Mouse (Mus musculus): ENCODE results near the gene Ajuba.
A peak's percentile ranks its signal among the peaks of the same experiment; 100 is the strongest.

Ajuba gene

GRCm38 (mm10) chr14:54591056-54591455 lies 13.7 kb upstream of the Ajuba start:
- no peak for DNase-seq

GRCm38 (mm10) chr14:54583681-54584338 lies 6.5 kb upstream of the Ajuba start:
- peak in 1 of 2 experiments; percentile 41 for DNase-seq

DNA sequence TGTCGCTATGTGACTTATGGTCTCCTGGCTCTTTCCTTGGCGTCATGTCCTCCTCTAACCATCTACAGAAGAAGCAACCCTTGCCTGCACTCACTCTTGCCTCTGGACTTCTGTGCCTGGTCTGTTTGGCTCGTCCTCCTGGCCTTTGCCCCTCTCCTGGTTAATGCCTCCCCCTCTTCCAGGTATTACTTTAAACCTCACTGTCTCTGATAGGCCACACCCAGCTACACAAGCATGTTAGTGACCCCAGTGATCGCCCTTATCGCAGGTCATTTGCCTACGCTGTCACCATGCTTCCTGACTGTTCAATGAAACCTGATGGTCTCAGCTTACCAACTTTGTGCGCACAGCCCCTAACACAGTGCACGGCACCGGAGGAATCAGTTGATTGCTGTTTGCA lies 5.2 kb upstream of the Ajuba start:
- no peak for DNase-seq

- no peak for DNase-seq
Measured at GRCm38 (mm10) chr14:54579638-54580037, 2.3 kb upstream of the Ajuba start.

GRCm38 (mm10) chr14:54578063-54578462 lies 705 bp upstream of the Ajuba start:
- peak in 1 of 2 experiments; percentile 30 for DNase-seq

DNA sequence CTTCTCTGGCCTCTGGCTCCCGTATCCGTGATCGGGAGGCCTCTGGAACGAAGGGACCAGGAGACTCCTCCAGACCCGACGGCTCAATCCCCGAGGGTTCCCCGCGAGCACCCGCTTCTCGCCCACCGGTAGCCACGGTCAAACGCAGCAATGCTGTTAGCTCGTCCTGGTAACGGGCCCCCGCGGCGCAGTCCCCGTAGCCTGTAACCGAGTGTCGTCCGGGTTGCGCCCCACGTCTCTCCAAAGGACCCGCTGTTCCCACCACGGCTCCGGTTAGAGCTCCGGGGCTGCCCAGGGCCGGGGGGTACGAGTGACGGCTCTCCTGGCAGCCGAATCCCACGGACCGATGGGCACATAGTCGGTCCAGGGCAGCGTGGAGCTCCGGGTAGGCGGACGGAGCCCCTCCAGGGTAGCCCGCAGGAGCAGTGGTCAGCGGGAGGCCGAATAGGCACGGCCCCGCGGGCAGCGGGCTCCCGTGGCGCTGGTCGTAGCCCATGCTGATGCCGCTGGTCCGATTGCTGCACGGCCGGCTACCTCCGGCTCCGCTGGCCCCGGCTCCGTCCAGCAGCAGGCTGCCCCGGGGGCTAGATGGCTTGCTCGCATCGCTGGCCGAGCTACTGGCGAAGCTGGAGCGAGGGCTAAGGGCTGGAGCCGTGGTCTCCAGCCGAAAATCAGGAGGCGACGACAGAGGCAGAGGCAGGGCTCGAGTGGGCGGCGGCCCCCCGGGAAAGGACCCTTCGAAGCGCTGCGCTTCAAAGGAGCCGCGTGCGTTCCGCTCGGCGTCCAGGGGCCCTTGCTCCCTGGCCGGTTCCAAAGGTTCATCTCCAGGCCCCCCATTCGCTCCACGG lies 893 bp downstream of the Ajuba start:
- peak in 1 of 2 experiments; percentile 20 for DNase-seq

- DNase-seq: no peak
Measured at GRCm38 (mm10) chr14:54575631-54576030, 1.7 kb downstream of the Ajuba start.

DNA sequence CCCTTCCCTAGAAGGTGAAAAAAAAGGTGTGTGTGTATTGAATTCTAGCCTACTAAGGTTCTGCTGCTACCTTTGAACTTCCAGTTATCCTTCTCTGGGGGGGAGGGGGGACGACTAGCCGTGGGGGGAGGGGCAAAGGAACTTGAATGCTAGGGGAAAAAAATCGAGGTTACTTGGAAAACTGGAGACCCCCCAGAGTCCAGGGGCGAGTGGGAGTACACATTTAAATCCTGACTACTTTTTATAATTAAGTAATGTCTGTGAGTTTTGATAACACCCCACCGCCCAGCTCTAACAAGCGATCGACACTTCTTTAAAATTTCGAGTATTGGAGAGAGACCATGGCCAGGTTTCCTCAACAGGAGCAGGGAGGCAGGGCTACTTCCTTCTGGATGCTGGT lies 2.3 kb downstream of the Ajuba start:
- no peak for DNase-seq

- DNase-seq: no peak
Measured at GRCm38 (mm10) chr14:54574253-54574652, 3.1 kb downstream of the Ajuba start.

DNA sequence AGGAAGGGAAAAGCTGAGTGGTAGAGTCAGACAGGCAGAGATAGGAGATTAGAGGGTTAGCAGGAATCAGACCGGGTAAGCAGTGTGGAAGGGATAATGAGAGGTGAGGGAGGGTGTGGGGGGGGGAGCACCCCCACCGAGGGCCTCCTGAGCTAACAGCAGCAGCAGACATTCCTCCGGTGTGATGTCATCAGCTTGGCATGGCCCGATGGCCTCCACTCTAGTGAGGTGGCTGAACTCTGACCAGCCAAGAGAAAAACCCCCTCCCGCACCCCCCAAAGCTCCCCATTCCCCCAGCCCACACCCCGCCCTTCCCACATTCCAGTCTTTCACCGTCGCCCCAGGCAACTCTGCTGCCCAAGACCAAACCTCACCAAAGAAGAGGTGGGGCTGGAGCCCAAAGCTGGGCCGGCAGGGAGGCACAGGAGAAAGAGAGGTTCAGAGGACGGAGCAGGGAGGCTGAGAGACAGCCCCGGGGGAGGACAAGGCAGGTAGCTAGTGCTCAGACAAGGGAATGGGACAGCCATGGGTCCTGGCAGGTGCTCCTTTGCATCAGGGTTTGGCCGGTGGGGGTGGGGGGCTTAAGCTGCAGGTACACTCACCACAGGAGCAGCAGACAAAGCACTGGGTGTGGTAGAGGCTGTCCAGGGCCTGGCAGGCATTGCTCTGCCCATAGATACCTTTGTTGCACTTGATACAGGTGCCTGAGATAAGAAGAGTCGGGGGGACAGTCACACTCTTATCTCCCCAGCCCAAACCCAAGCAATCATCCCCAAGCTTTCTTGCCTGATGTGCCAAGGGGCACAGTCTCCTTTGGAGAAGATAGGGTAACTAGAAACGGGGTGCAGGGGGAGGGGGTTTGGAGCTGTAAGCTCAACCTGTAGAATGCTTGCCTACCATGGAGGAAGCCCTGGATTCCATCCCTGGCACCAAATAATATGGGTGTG lies 4.3 kb downstream of the Ajuba start:
- no peak for DNase-seq

GRCm38 (mm10) chr14:54572122-54572521 lies 5.2 kb downstream of the Ajuba start:
- no peak for DNase-seq

- no peak for DNase-seq
Measured at GRCm38 (mm10) chr14:54569451-54570392, 7.6 kb downstream of the Ajuba start.

DNA sequence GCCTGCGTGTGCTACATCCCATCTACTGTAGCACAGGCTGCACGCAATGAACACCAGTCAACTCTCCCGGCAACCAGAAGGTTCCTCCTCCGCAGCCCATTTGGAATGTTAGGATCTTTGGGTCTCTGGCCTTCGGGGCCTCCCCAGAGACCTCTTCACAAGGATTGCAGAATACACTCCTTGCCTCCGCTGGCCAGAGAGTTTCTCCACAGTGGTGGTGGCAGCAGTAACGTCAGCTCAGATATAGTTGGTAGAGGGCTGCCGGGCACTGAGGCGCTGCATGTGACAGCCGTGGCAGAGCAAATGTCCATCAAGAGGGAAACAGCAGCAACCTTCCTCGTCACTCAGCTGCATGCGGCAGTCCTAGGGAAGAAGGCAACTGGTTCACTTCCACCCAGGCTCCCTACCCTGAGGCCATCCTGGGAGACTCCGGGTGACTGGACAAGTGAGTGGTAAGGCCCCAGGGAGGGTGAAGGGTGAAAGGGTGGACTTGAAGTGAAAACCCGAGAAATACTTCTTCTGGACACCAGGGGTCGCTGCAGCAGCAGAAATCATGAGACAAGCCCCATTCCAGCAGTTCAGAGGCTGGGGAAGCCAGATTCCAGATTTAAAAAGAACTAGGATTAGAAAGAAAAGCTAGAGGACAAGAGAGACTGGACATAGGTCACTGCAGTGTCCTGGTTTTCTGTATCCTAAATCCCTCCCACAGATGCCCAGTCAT lies 8.5 kb downstream of the Ajuba start:
- DNase-seq: peak; percentile 26 to 61

DNA sequence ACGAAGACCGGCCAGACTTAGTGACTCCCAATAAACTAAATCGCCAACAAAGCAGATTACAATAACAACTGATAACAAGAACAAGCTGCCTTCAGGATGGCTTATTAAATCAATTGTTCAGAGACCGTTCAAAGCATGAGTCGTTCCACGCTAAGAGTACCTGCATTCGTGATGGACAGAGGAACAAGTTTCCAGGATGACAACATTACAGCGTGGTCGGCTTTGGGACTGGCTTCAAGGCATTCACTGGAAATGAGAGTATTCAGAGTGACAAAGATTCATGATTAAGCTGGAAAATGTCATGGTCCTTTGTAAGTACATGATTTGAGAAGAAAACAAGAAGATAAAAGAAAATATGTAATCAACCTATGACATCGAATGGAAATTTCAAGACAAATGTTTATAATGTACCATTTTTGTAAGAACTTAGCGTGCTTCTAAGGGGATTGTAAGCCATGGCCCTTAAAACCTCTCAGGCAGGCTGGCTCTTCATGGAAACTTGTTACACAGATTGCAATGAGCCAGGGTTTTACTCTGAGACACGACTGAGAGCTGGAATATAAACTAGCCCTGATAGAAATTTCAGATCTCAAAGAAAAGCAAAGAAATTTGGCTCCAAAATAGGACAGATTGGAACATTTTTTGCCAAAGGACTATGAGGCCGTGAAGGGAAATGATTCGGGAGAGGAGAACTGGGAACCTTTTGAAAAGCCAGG lies 16.7 kb downstream of the Ajuba start:
- DNase-seq: no peak

DNA sequence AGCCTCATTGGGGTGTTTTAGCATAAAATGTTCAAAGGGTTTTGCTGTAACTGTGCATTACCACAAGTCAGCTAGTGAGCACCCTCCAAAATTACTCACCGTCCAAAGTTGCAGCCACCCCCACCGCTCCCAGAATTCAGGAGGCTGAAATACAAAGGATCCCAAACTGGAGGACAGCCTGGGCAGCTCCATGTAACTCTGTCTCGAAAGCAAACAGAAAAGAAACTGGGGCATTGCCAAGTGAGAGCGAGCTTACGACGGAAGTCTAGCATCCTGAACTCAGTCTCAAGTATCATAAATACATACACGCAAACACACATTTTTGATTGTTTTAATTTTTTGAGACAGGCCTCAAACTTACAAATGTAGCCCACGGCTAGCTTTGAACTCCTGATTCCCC lies 20.0 kb downstream of the Ajuba start:
- no peak for DNase-seq

GRCm38 (mm10) chr14:54553975-54554769 lies 23.2 kb downstream of the Ajuba start, which contains the start of gene Haus4:
Gene Haus4 (minus strand): TSS chr14:54554616.
- DNase-seq: peak; percentile 64 to 78

DNA sequence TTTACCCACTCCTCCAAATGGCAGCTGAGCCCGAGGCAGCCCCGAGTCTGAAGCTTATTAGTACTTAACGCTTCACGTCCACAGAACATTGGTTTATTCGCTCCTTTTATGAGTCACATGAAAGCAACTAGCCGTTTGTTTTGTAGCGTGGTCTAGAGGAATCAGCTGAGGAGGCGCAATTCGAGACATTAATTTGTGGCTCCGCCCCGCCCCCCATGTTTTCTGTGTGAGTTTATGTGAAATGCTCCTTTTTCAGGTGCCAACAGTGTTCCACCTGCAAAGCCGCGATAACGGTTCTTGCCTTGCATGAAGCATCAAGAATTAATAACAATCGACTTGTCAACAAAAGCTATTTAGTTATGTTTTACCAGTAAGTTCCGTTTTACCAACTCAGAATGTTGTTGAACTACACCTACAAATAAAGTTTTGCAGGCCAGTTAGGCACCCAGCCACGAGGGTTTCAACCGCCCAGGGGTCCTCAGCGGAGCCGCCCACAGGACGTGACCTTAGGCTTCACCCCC lies 23.8 kb downstream of the Ajuba start:
- DNase-seq: peak in 1 of 2 experiments; percentile 15

DNA sequence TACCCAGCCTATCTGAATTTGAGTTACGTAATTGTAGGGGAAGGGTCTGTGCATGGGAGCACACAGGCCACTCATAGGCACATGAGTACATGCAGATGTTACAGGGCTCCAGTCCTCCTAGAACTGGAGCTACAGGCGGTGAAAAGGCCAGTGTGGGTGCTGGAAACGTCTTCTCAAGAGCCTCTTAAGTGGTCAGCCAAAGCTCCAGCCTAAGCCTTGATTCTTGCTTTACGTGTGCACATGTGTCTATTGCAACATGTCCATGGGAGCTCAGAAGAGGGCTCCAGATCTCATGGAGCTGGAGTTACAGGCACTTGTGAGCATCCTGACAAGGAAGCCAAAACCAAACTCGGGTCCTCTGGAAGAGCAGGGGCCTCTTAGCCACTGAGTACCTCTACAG lies 32.7 kb downstream of the Ajuba start:
- no peak for DNase-seq

DNA sequence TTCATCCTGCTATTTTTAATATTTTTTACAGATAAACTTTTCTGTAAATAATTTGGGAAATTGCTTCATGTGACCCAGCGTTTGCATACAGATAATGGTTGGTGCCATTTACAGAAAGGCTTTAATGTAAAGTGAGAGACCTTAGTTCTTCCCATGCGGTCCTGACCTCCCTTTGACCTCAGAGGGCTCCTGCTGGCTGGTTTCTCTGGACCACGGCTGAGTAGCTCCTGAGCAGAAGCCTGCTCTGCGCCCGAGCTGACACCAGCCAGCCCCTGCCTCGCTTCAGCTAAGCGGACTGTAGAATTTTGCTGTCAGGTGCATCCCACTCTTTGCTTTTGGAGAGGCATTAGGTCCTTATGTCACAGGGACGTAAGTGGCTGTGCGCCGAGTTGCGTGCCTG lies 36.6 kb downstream of the Ajuba start:
- DNase-seq: no peak

Measured in spleen, adult 18-20 months (tissue).